Mouse (Mus musculus): Measurements from ENCODE around the gene Mybph. TPM values are rescaled to one million over a fixed set of nuclear protein-coding genes. Genes with fewer than 3 reads are reported as not detected.

The Mybph gene
- polyA plus RNA-seq, 1 experiment from 2014 or later: 2.9 TPM

GRCm38 (mm10) chr1:134230638-134231228 is 37.5 kb downstream of the Mybph start:
- H3K9me3 ChIP-seq: no peaks in the 10 kb centered on the region
- no peak overlapping the region for H3K27ac ChIP-seq (replicated peaks)
- H3K4me2 ChIP-seq: no peak overlapping the region
- H3K36me3 ChIP-seq: no peaks in the 10 kb centered on the region
- peaks cover 26% of the 10 kb centered on the region for H3K27me3 ChIP-seq
- H3K4me1 ChIP-seq (replicated peaks): peaks cover 37% of the 10 kb centered on the region
- no peak for ATAC-seq (ENCODE audit: low read depth)
- 85% methylated on average over 10 of the region's 10 CpGs for WGBS
- H3K9ac ChIP-seq: no peak overlapping the region
- H3K4me3 ChIP-seq: no peak overlapping the region

GRCm38 (mm10) chr1:134231270-134231669 is 38.0 kb downstream of the Mybph start:
- Histone ChIP-seq H3K4me1 (replicated peaks) (peaks cover 41% of the 10 kb centered on the region), H3K4me2 (no peak overlapping the region)

GRCm38 (mm10) chr1:134231681-134232080 is 38.4 kb downstream of the Mybph start:
- H3K27me3 ChIP-seq: peaks cover 36% of the 10 kb centered on the region
- H3K9ac ChIP-seq: no peak overlapping the region
- WGBS: 78% methylated on average over 3 of the region's 3 CpGs
- peaks cover 41% of the 10 kb centered on the region for H3K4me1 ChIP-seq (replicated peaks)
- ATAC-seq (ENCODE audit: low read depth): no peak
- no peaks in the 10 kb centered on the region for H3K36me3 ChIP-seq
- H3K4me3 ChIP-seq: no peak overlapping the region
- H3K4me2 ChIP-seq: no peak overlapping the region
- H3K27ac ChIP-seq (replicated peaks): no peak overlapping the region
- H3K9me3 ChIP-seq: no peaks in the 10 kb centered on the region

More at GRCm38 (mm10) chr1:134231270-134231669, 38.0 kb downstream of the Mybph start:
- no peak for ATAC-seq (ENCODE audit: low read depth)
- Histone ChIP-seq H3K9me3 (no peaks in the 10 kb centered on the region), H3K36me3 (no peaks in the 10 kb centered on the region), H3K27me3 (peaks cover 32% of the 10 kb centered on the region), H3K4me3 (no peak overlapping the region), H3K27ac (replicated peaks) (no peak overlapping the region), H3K9ac (no peak overlapping the region)
- 78% methylated on average over 3 of the region's 3 CpGs for WGBS

- H3K4me1 ChIP-seq (replicated peaks): peaks cover 41% of the 10 kb centered on the region
- 0 out of 2 replicates have a peak overlapping the region, but pooled peaks have one; percentile 22 for H3K9ac ChIP-seq
- peaks cover 42% of the 10 kb centered on the region for H3K27me3 ChIP-seq
- peak overlapping the region; percentile 82 for H3K4me2 ChIP-seq
- H3K4me3 ChIP-seq: no peak overlapping the region
- H3K27ac ChIP-seq (replicated peaks): peak overlapping the region; percentile 61
- WGBS: 64% methylated on average over 8 of the region's 8 CpGs
- ATAC-seq (ENCODE audit: low read depth): no peak
- H3K9me3 ChIP-seq: no peaks in the 10 kb centered on the region
- H3K36me3 ChIP-seq: no peaks in the 10 kb centered on the region
Observed at GRCm38 (mm10) chr1:134232326-134232725, 39.1 kb downstream of the Mybph start.

- Histone ChIP-seq H3K4me3 (peak overlapping the region; percentile 46; the same call in 1 of the 2 replicates), H3K27me3 (peaks cover 48% of the 10 kb centered on the region), H3K36me3 (no peaks in the 10 kb centered on the region), H3K4me2 (peak overlapping the region; percentile 82), H3K27ac (replicated peaks) (peak overlapping the region; percentile 61), H3K9me3 (no peaks in the 10 kb centered on the region), H3K4me1 (replicated peaks) (peaks cover 41% of the 10 kb centered on the region), H3K9ac (peak overlapping the region; percentile 71)
- WGBS: 38% methylated on average over 12 of the region's 12 CpGs
- peak; percentile 37 for ATAC-seq (ENCODE audit: low read depth)
Observed at GRCm38 (mm10) chr1:134232778-134233531, 39.7 kb downstream of the Mybph start.

- Histone ChIP-seq H3K36me3 (no peaks in the 10 kb centered on the region), H3K27ac (replicated peaks) (no peak overlapping the region), H3K4me1 (replicated peaks) (peaks cover 41% of the 10 kb centered on the region), H3K9ac (peak overlapping the region; percentile 71), H3K4me3 (peak overlapping the region; percentile 46), H3K9me3 (no peaks in the 10 kb centered on the region), H3K4me2 (peak overlapping the region; percentile 82), H3K27me3 (peaks cover 48% of the 10 kb centered on the region)
- 46% methylated on average over 19 of the region's 19 CpGs for WGBS
- ATAC-seq (ENCODE audit: low read depth): no peak
Observed at GRCm38 (mm10) chr1:134233681-134234454, 40.6 kb downstream of the Mybph start.

GRCm38 (mm10) chr1:134234455-134235390 is 41.5 kb downstream of the Mybph start:
- H3K4me3 ChIP-seq: peak overlapping the region; percentile 46
- H3K4me1 ChIP-seq (replicated peaks): peaks cover 41% of the 10 kb centered on the region
- H3K9me3 ChIP-seq: no peaks in the 10 kb centered on the region
- peaks cover 48% of the 10 kb centered on the region for H3K27me3 ChIP-seq
- H3K9ac ChIP-seq: peak overlapping the region; percentile 71
- H3K4me2 ChIP-seq: peak overlapping the region; percentile 82
- no peaks in the 10 kb centered on the region for H3K36me3 ChIP-seq
- WGBS: under 1% methylated on average over 41 of the region's 41 CpGs
- no peak overlapping the region for H3K27ac ChIP-seq (replicated peaks)
- ATAC-seq (ENCODE audit: low read depth): peak; percentile 57

GRCm38 (mm10) chr1:134235391-134235921 is 42.2 kb downstream of the Mybph start, which contains the start of gene Adora1:
TSS of gene Adora1 (minus strand) at chr1:134235431.
- Histone ChIP-seq H3K4me3 (peak within 1 kb of the TSS; percentile 46), H3K27me3 (peaks cover 54% of the 10 kb centered on the region), H3K9me3 (no peaks in the 10 kb centered on the region), H3K9ac (peak within 1 kb of the TSS; percentile 71), H3K4me1 (replicated peaks) (peaks cover 41% of the 10 kb centered on the region), H3K4me2 (peak within 1 kb of the TSS; percentile 82), H3K27ac (replicated peaks) (no peak within 1 kb of the TSS), H3K36me3 (no peaks in the 10 kb centered on the region)
- ATAC-seq (ENCODE audit: low read depth): peak; percentile 20
- WGBS: under 1% methylated on average over 30 of the region's 37 CpGs

GRCm38 (mm10) chr1:134236142-134236541 is 42.9 kb downstream of the Mybph start:
- Histone ChIP-seq H3K4me2 (peak overlapping the region; percentile 82; the same call in 1 of the 2 replicates), H3K36me3 (no peaks in the 10 kb centered on the region), H3K9me3 (no peaks in the 10 kb centered on the region), H3K4me1 (replicated peaks) (peaks cover 41% of the 10 kb centered on the region), H3K27ac (replicated peaks) (no peak overlapping the region), H3K4me3 (no peak overlapping the region), H3K9ac (no peak overlapping the region; the same call in 1 of the 2 replicates), H3K27me3 (peaks cover 54% of the 10 kb centered on the region)
- no peak for ATAC-seq (ENCODE audit: low read depth)
- WGBS: 39% methylated on average over 3 of the region's 3 CpGs

GRCm38 (mm10) chr1:134237438-134237837 is 44.2 kb downstream of the Mybph start:
- Histone ChIP-seq H3K36me3 (no peaks in the 10 kb centered on the region), H3K9ac (no peak overlapping the region), H3K27ac (replicated peaks) (no peak overlapping the region), H3K4me2 (no peak overlapping the region), H3K4me1 (replicated peaks) (peaks cover 37% of the 10 kb centered on the region), H3K4me3 (no peak overlapping the region), H3K9me3 (no peaks in the 10 kb centered on the region), H3K27me3 (peaks cover 64% of the 10 kb centered on the region)
- 92% methylated on average over 3 of the region's 3 CpGs for WGBS
- ATAC-seq (ENCODE audit: low read depth): no peak

GRCm38 (mm10) chr1:134240701-134241100 is 47.5 kb downstream of the Mybph start:
- Histone ChIP-seq H3K9me3 (no peaks in the 10 kb centered on the region), H3K4me3 (no peak overlapping the region), H3K27me3 (peaks cover 38% of the 10 kb centered on the region), H3K9ac (no peak overlapping the region), H3K4me2 (no peak overlapping the region), H3K27ac (replicated peaks) (no peak overlapping the region), H3K4me1 (replicated peaks) (peaks cover 12% of the 10 kb centered on the region), H3K36me3 (no peaks in the 10 kb centered on the region)
- 87% methylated on average over 9 of the region's 9 CpGs for WGBS
- no peak for ATAC-seq (ENCODE audit: low read depth)

Measured in neural tube, embryonic 13.5 days (tissue).